Mouse (Mus musculus) forebrain, embryonic 10.5 days (tissue): ENCODE data around the gene Cdh3. TPM values are rescaled to one million over a fixed set of nuclear protein-coding genes. Genes with fewer than 3 reads are reported as not detected.

Experiments
- DNase-seq: peaks from one replicate; pipeline ENCODE4 v3.0.0-alpha.2; 2017; ENCODE audit warnings: low spot score; ENCODE audit errors: extremely low spot score
- H3K27ac ChIP-seq: fragments of 300-500 bp; sonication (generic); 2 replicates; pipeline ENCODE4 v1.5.1; 2016; ENCODE audit warnings: mild to moderate bottlenecking
- H3K27me3 ChIP-seq: fragments of 300-500 bp; sonication (generic); 2 replicates; pipeline ENCODE4 v1.6.1; 2016; ENCODE audit warnings: mild to moderate bottlenecking; ENCODE audit not compliant: poor library complexity, severe bottlenecking
- H3K36me3 ChIP-seq: fragments of 300-500 bp; sonication (generic); replicated peaks from 2 replicates; pipeline ENCODE4 v1.6.1; 2016; ENCODE audit warnings: mild to moderate bottlenecking, moderate library complexity
- H3K4me1 ChIP-seq: fragments of 300-500 bp; sonication (generic); 2 replicates; pipeline ENCODE4 v1.6.1; 2016
- H3K4me3 ChIP-seq: fragments of 300-500 bp; sonication (generic); 2 replicates; pipeline ENCODE4 v1.5.1; 2016; ENCODE audit warnings: mild to moderate bottlenecking, moderate library complexity
- H3K9me3 ChIP-seq: fragments of 300-500 bp; sonication (generic); 2 replicates; pipeline ENCODE4 v1.6.1; 2016; ENCODE audit warnings: mild to moderate bottlenecking, moderate library complexity
- WGBS: fragments of 180-500 bp; shearing (Covaris S2); methylation state at CpG from one replicate; pipeline ENCODE4 v1.1.7; 2016; 5-methylcytosine and 5-hydroxymethylcytosine counted together
- polyA plus RNA-seq: library from polyadenylated mRNA; unstranded; fragments of >200 nt; fragmentation: Nextera tagmentation; extraction: Ambion mirVana; gene quantifications from 2 replicates; pipeline ENCODE4 v1.2.1, GENCODE M21; 2016

Cdh3 gene
- polyA plus RNA-seq, 1 experiment from 2014 or later: 11.2 TPM

- WGBS: 74% methylated on average over 7 of the region's 7 CpGs
- H3K36me3 ChIP-seq: no peaks in the 10 kb centered on the region
- H3K4me1 ChIP-seq: peaks cover 25% of the 10 kb centered on the region
- DNase-seq: no peak
- H3K9me3 ChIP-seq: no peaks in the 10 kb centered on the region
- no peak overlapping the region for H3K4me3 ChIP-seq
- H3K27ac ChIP-seq: no peak overlapping the region
- H3K27me3 ChIP-seq: peaks cover 77% of the 10 kb centered on the region
These were observed 95.0 kb downstream of the Cdh3 start for GRCm38 (mm10) chr8:106605657-106606056.

DNA sequence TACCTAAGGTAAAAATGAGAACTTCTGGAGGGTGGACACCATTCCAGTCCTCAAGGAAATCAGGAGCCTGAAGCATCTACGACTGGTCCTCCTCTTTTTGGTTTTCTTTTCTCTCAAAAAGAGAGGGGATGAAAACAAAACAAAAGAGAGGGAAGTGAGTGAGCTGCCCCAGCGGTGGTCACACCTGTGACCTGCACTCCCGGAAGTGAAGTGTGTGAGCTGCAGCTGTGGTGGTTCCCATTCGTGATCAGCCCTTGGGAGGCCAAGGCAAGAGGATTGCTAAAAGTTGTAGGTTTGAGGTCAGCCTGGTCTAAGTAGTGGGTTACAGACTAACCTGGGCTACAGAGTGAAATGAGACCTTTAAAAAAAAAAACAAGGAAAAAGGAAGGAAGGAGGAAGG lies 95.4 kb downstream of the Cdh3 start:
- H3K36me3 ChIP-seq: no peaks in the 10 kb centered on the region
- H3K27ac ChIP-seq: no peak overlapping the region
- peaks cover 21% of the 10 kb centered on the region for H3K4me1 ChIP-seq
- no peak for DNase-seq
- no peaks in the 10 kb centered on the region for H3K9me3 ChIP-seq
- WGBS: 51% methylated on average over 4 of the region's 4 CpGs
- H3K4me3 ChIP-seq: no peak overlapping the region
- peaks cover 77% of the 10 kb centered on the region for H3K27me3 ChIP-seq

GRCm38 (mm10) chr8:106606601-106607145 lies 96.0 kb downstream of the Cdh3 start:
- no peaks in the 10 kb centered on the region for H3K36me3 ChIP-seq
- peaks cover 75% of the 10 kb centered on the region for H3K27me3 ChIP-seq
- H3K4me1 ChIP-seq: peaks cover 20% of the 10 kb centered on the region
- H3K4me3 ChIP-seq: no peak overlapping the region
- WGBS: 42% methylated on average over 15 of the region's 15 CpGs
- no peak overlapping the region for H3K27ac ChIP-seq
- DNase-seq: no peak
- no peaks in the 10 kb centered on the region for H3K9me3 ChIP-seq

Other genes with a start within 250 kb of the Cdh3 start
- gene Smpd3, start 172.9 kb upstream of the Cdh3 start, polyA plus RNA-seq: 5.3 and 6.2 TPM in 2 replicates
- gene Zfp90, start 95.6 kb upstream of the Cdh3 start, polyA plus RNA-seq: 22.3 and 24.5 TPM in 2 replicates
- not detected in 2 replicates for gene 6030452D12Rik, start 10.4 kb upstream of the Cdh3 start, polyA plus RNA-seq
- 7.6 and 8.4 TPM in 2 replicates for gene Gm10073, start 62.6 kb downstream of the Cdh3 start, polyA plus RNA-seq
- 7.2 and 8.4 TPM in 2 replicates for gene Cdh1, start 92.5 kb downstream of the Cdh3 start, polyA plus RNA-seq
- 14.9 and 15.0 TPM in 2 replicates for gene Tango6, start 172.2 kb downstream of the Cdh3 start, polyA plus RNA-seq